Mouse (Mus musculus): ENCODE measurements around the gene Tbc1d22b.

DNA sequence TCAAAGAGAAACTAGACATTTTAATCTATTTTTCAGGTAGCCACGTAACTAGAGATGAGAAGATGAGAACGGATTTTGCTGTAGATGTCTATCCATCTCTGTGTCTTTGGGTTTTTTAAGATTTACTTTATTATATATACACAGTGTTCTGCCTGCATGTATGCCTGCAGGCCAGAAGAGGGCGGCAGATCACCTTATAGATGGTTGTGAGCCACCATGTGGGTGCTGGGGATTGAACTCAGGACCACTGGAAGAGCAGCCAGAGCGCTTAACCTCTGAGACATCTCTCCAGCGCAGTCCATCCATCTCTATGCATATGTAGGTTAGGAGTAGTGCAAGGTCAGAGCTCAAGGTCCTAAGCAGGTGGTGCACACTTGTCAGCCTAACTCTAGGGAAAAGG, 45.9 kb upstream of the Tbc1d22b start:
- TF ChIP-seq POLR2A (IDR thresholded peaks at IDR 0.05; ENCODE audit: control insufficient read depth, low read depth, low read length) (no peak), CTCF (IDR thresholded peaks at IDR 0.05; ENCODE audit: control insufficient read depth, insufficient read depth, insufficient replicate concordance, low read depth, low read length) (no peak)

Measured in testis, adult 2 months (tissue).